Mouse (Mus musculus) heart, postnatal 0 days (tissue): Measurements from ENCODE around the gene Rbms1. TPM values are rescaled to one million over a fixed set of nuclear protein-coding genes. Genes with fewer than 3 reads are reported as not detected.

Experiments used
- ATAC-seq: fragments of 200-750 bp; cut with Nextera tagmentation; 2 replicates; pipeline ENCODE4 v1.8.0; 2017; ENCODE audit warnings: low read depth, moderate number of reproducible peaks, moderate library complexity; ENCODE audit not compliant: insufficient read depth
- DNase-seq: peaks from one replicate; pipeline ENCODE4 v3.0.0-alpha.2; 2016; ENCODE audit warnings: low spot score
- H3K27ac ChIP-seq: fragments of 300-500 bp; sonication (generic); 2 replicates; pipeline ENCODE4 v1.5.1; 2014; ENCODE audit warnings: low read depth, mild to moderate bottlenecking
- H3K27me3 ChIP-seq: fragments of 300-500 bp; sonication (generic); 2 replicates; pipeline ENCODE4 v1.6.1; 2014; ENCODE audit warnings: low read length, mixed read lengths; ENCODE audit not compliant: control insufficient read depth, insufficient read depth
- H3K36me3 ChIP-seq: fragments of 300-500 bp; sonication (generic); replicated peaks from 2 replicates; pipeline ENCODE4 v1.6.1; 2014; ENCODE audit warnings: low read length, mixed read lengths; ENCODE audit not compliant: control insufficient read depth, insufficient read depth
- H3K4me1 ChIP-seq: fragments of 300-500 bp; sonication (generic); 2 replicates; pipeline ENCODE4 v1.6.1; 2014; ENCODE audit warnings: antibody characterized with exemption; ENCODE audit not compliant: control insufficient read depth, insufficient read depth
- H3K4me2 ChIP-seq: fragments of 300-500 bp; sonication (generic); 2 replicates; pipeline ENCODE4 v1.6.1; 2014; ENCODE audit warnings: low read depth, mild to moderate bottlenecking, low read length, moderate library complexity
- H3K4me3 ChIP-seq: fragments of 300-500 bp; sonication (generic); 2 replicates; pipeline ENCODE4 v1.5.1; 2014; ENCODE audit warnings: low read depth, low read length
- H3K9ac ChIP-seq: fragments of 300-500 bp; sonication (generic); replicated peaks from 2 replicates; pipeline ENCODE4 v1.6.1; 2014; ENCODE audit warnings: low read depth, low read length, mixed read lengths
- H3K9me3 ChIP-seq: fragments of 300-500 bp; sonication (generic); replicated peaks from 2 replicates; pipeline ENCODE4 v1.6.1; 2016; ENCODE audit warnings: low read length; ENCODE audit not compliant: control insufficient read depth
- CTCF ChIP-seq: IDR thresholded peaks from 2 replicates; pipeline ENCODE4 v1.5.1; 2016; ENCODE audit warnings: antibody characterized with exemption, control low read depth, low read depth
- EP300 ChIP-seq: IDR thresholded peaks from 2 replicates; pipeline ENCODE4 v1.6.1; 2016; ENCODE audit warnings: antibody characterized with exemption, low read depth
- WGBS: fragments of 180-500 bp; shearing (Covaris S2); extraction: QIAGEN DNeasy Blood & Tissue Kit; methylation state at CpG from one replicate; pipeline ENCODE4 v1.1.7; 2014; 5-methylcytosine and 5-hydroxymethylcytosine counted together
- polyA plus RNA-seq: library from polyadenylated mRNA; unstranded; fragments of >200 nt; fragmentation: Nextera tagmentation; extraction: Ambion mirVana; gene quantifications from 2 replicates; pipeline ENCODE4 v1.2.1, GENCODE M21; 2015
- total RNA-seq: library from RNA; depleted of rRNA; stranded (reverse); fragments of >200 nt; gene quantifications from 2 replicates; pipeline ENCODE4 v1.2.3, GENCODE M21; 2014; ENCODE audit warnings: low replicate concordance

Gene Rbms1
- total and polyA plus RNA-seq, 2 experiments from 2014 or later = 52.8 to 56.2 TPM

DNA sequence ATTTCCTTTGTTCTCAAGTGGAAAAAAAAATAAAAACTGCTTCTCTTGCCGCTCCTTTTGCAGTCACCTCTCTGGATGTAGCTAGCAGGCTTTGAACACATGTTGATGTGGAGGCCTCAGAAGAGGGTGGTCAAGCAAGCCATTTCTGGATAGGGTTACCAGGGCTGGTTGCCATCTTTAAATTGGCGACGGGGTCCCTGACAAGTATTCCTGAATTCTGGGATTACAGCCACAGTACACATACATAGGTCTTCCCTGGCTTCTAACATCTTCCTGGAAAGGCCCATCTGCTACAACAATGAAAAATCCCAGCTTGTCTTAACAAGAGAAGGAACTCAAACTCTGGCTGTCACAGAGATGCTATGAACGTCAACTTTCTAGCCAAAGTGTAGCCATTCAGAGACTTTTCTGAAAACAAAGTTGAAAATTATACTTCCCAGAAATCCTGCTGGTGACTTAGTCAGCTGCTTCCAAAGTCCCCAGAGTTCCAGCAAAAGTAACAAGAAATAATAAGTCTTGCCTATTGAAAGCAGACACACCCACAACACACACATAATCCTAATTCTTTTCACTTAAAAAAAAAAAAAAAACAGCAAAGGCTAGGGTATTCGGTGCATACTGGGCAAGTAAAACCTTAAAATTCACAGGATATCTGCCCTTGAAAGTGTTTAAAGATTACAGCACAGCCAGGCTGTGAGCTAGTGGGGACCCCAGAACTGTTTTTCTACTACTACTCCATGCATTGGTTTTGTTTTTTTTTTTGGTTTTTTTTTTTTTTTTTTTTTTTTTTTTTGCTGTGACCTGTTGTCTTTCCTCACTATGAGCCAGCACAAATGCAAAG is 80.6 kb downstream of the Rbms1 start:
- H3K27ac ChIP-seq = peak overlapping the region; percentile 96
- 51% methylated on average over 5 of the region's 5 CpGs for WGBS
- no peak overlapping the region for H3K4me3 ChIP-seq
- H3K36me3 ChIP-seq = no peaks in the 10 kb centered on the region
- peak overlapping the region; percentile 80; the same call in 1 of the 2 replicates for H3K4me2 ChIP-seq
- TF ChIP-seq CTCF (no peak), EP300 (no peak)
- no peak for ATAC-seq
- H3K9me3 ChIP-seq = no peaks in the 10 kb centered on the region
- H3K4me1 ChIP-seq = peaks cover 14% of the 10 kb centered on the region
- H3K27me3 ChIP-seq = no peaks in the 10 kb centered on the region
- H3K9ac ChIP-seq = no peak overlapping the region
- DNase-seq = peak; percentile 32

DNA sequence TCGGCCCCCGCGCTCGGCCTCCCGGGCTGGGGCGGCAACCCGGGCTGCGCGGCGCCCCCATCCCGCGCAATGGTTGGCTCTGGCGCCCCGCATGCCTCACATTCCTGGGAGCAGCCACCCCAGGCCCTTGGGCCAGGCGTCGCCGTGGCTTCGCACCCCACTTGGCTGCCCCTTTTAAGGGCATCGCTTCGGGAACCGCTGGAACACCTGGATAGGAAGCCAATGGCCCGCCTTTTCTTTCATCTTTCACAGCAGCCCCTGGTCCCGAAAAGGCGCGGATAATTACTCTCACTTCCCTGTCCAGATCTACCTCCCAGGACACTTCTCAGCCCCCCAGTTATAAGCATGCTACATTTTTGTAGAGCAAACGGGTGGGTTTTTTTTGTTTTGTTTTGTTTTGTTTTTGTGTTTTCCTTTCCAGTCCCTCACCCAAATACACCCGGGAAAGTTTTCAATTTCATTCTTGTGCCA is 81.4 kb downstream of the Rbms1 start:
- H3K4me3 ChIP-seq = peak overlapping the region; percentile 98
- WGBS = 2% methylated on average over 27 of the region's 27 CpGs
- DNase-seq (peak; percentile 29), ATAC-seq (peak; percentile 63)
- H3K4me2 ChIP-seq = peak overlapping the region; percentile 80
- peak overlapping the region; percentile 98 for H3K9ac ChIP-seq
- TF ChIP-seq CTCF (no peak), EP300 (no peak)
- no peaks in the 10 kb centered on the region for H3K36me3 ChIP-seq
- H3K9me3 ChIP-seq = no peaks in the 10 kb centered on the region
- H3K4me1 ChIP-seq = peaks cover 22% of the 10 kb centered on the region
- no peaks in the 10 kb centered on the region for H3K27me3 ChIP-seq
- H3K27ac ChIP-seq = peak overlapping the region; percentile 96

DNA sequence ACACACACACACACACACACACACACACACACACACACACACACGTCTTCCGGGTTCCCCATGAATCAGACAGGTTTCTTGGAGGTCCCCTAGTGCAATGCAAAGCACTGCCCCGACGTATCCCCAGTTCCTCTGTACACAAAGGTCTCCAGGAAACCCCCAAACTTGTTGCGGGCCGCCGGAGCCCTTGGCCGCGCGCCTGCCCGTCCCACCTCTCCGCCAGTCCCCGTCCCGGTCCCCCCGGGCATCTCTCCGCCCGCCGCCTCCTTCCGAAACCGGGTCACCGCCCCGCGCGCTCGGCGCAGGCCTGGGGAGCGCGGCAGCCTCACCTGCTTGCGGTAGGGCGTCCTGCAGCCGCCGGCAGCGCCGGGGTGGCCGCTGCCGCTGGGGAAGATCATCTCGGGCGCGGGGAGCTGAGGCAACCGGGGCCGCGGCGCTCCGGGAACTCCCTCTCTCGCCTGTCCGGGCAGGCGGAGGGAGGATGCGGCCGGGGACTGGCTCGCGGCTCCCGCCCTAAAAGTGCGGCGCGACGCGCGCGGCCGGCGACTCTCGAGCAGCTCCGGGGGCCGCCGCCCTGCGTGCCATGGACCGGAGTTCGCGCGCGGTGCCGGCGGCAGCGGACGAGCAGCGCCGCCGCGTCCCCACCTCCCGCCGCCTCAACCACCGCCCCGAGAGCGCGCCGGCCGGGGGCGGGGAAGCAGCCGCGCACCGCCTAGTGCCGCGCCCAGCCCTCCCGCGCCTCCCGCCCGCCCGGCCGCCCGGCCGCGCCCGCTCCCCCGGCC is 82.0 kb downstream of the Rbms1 start:
- WGBS = under 1% methylated on average over 76 of the region's 104 CpGs
- H3K4me1 ChIP-seq = peaks cover 28% of the 10 kb centered on the region

DNA sequence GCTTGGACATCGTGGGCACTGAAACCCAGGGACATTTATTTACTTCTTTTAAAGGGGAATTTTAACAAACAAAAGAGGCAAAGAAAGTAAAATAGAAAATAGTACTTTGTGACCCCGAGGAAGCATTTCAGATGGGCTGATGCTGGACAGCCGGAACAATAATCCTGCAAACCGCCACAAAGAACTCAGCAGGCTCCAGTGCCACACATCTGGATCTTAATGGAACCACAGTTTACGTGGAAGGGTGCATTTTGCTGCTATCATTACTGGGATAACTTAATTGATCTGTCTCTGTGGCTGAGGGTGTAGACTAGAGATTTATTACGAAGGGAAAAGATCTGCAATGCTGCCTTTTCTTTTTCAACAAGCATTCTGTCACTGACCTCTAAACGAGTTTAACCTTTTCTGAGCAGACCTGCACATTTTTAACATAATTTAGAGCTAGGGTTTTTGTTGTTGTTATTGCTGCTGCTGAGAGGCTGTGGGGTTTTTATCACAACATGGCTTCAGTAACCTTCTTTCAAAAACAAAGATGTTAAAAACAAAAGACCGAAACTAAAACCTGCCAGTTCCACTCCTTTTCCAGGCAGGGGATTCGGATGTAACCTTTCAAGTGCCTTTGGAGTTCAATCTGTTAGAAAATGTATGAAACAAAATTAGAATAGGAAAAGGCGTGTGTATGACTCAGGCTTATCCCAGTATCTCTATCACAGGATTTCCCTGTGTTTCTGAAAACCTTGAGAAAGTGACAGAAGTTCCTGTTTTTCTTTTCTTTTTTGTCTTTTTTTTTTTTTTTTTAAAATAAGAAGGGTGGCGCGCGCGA is 82.8 kb downstream of the Rbms1 start:
- peak overlapping the region; percentile 96 for H3K27ac ChIP-seq
- no peaks in the 10 kb centered on the region for H3K27me3 ChIP-seq
- 19% methylated on average over 14 of the region's 14 CpGs for WGBS
- H3K9me3 ChIP-seq = no peaks in the 10 kb centered on the region
- H3K4me2 ChIP-seq = peak overlapping the region; percentile 80
- peak overlapping the region; percentile 98 for H3K4me3 ChIP-seq
- DNase-seq = peak; percentile 5
- no peaks in the 10 kb centered on the region for H3K36me3 ChIP-seq
- ATAC-seq = no peak
- H3K9ac ChIP-seq = peak overlapping the region; percentile 98
- peaks cover 32% of the 10 kb centered on the region for H3K4me1 ChIP-seq
- no peak for TF ChIP-seq CTCF
- TF ChIP-seq EP300 = no peak

More for the DNA sequence above, 82.0 kb downstream of the Rbms1 start:
- no peaks in the 10 kb centered on the region for H3K36me3 ChIP-seq
- no peak for TF ChIP-seq CTCF
- no peak for TF ChIP-seq EP300
- H3K27ac ChIP-seq = peak overlapping the region; percentile 96
- no peaks in the 10 kb centered on the region for H3K27me3 ChIP-seq
- H3K9me3 ChIP-seq = no peaks in the 10 kb centered on the region
- peak overlapping the region; percentile 98 for H3K9ac ChIP-seq
- H3K4me2 ChIP-seq = peak overlapping the region; percentile 80
- DNase-seq = peak; percentile 30
- peak; percentile 84 for ATAC-seq
- peak overlapping the region; percentile 98 for H3K4me3 ChIP-seq
